ENCODE assay signal across 28 mouse cellular contexts in genomic region chr13:105451536-105451935, GRCm38 (mm10). TPM values are rescaled to one million over a fixed set of nuclear protein-coding genes. Genes with fewer than 3 reads are reported as not detected.
DNase-seq lines count a peak whose midpoint lies in the region; TF ChIP-seq lines count a peak whose summit lies in the region.
"Had no signal": no experiment of that assay in that cellular context is flagged by ENCODE, and none has a peak within 500 bp of the region (broad histone marks: within the 10 kb centered on the region; RNA-seq: fewer than 3 reads in every experiment).

No protein-coding gene starts in this region.

- TF ChIP-seq POLR2A in brain, embryonic 14.5 days (IDR thresholded peaks at IDR 0.05; ENCODE audit: borderline replicate concordance, extremely low read depth, insufficient read depth, insufficient read length, poor library complexity, severe bottlenecking), result no peak

- no peak overlapping the region for H3K4me3 ChIP-seq in layer of hippocampus, adult 2 months
- H3K4me3 ChIP-seq: forebrain, embryonic 10.5 days; forebrain, embryonic 15.5 days; gastrocnemius, adult 2 months; hindbrain, embryonic 10.5 days; hindbrain, embryonic 13.5 days; intestine, embryonic 15.5 days had no signal

- peak; percentile 60 for DNase-seq in brain, adult 2 months (ENCODE audit: low read depth, low spot score)
- peak; percentile 22 for DNase-seq in brain, embryonic 14.5 days (ENCODE audit: low read depth)
- DNase-seq in layer of hippocampus, adult 2 months (ENCODE audit: low spot score in 2 of 2), result peak; percentile 61 to 72
- peak; percentile 69 for DNase-seq in layer of hippocampus, adult 9-11 months
- no peak for DNase-seq in heart, postnatal 10 days
- no peak for DNase-seq in thymus, postnatal 14 days
- DNase-seq in spleen, adult 18-20 months, result no peak
- DNase-seq: adrenal gland, adult 8-10 months; adrenal gland, postnatal 25 days; cerebellum, adult 11 months; cerebellum, adult 8-10 months; gastrocnemius, adult 2 months; gastrocnemius, postnatal 14 days; heart, adult 11 months; heart, postnatal 36 days had no signal

- intact Hi-C loops in heart, postnatal 10 days (cut with DNase I), result no loop called here

- no peak for TF ChIP-seq CTCF in brain, embryonic 14.5 days (IDR thresholded peaks at IDR 0.05; ENCODE audit: borderline replicate concordance, extremely low read depth, insufficient read depth, insufficient read length)
- no peak for TF ChIP-seq CTCF in layer of hippocampus, adult 2 months (conservative IDR thresholded peaks at IDR 0.05)

- H3K27ac ChIP-seq in layer of hippocampus, adult 2 months, result peak overlapping the region; percentile 83
- H3K27ac ChIP-seq: forebrain, embryonic 10.5 days; forebrain, embryonic 15.5 days; gastrocnemius, adult 2 months; hindbrain, embryonic 10.5 days; hindbrain, embryonic 13.5 days; intestine, embryonic 15.5 days had no signal

RNA-seq across cellular contexts. Expression of gene Htr1a, which starts 8.1 kb away (rescaled TPM):
- 1.3 and 2.3 TPM in 2 replicates for polyA plus RNA-seq in brain, embryonic 14.5 days (2012; rRNA removed)
- total RNA-seq in layer of hippocampus, adult 2 months (2021), result 10 to 100 TPM; 34.6 to 39.7 TPM
- total RNA-seq in heart, postnatal 10 days (2021), result not detected
- total RNA-seq: adrenal gland, adult 8-10 months; adrenal gland, postnatal 25 days; gastrocnemius, adult 2 months; gastrocnemius, postnatal 14 days; gastrocnemius, postnatal 4 days; heart, adult 8-10 months; heart, postnatal 36 days; MEL had no signal
- polyA plus RNA-seq: C2C12; CD4-positive, CD25-positive, alpha-beta regulatory T cell, adult 4 months; forebrain, embryonic 10.5 days; heart, embryonic 11.5 days; heart, embryonic 14.5 days; heart, postnatal 0 days had no signal

Comparison
In these comparisons a context has a peak if more than half of its experiments do, and no peak if none do; other contexts are left out.
1. DNase-seq: peak in brain, adult 2 months (single experiment), brain, embryonic 14.5 days (single experiment), layer of hippocampus, adult 2 months (2 of 2) and layer of hippocampus, adult 9-11 months (single experiment); none in heart, postnatal 10 days (0 of 2), thymus, postnatal 14 days (single experiment) and spleen, adult 18-20 months (0 of 2).
2. RNA of gene Htr1a, which starts 8.1 kb away (total RNA-seq): 34.6 to 39.7 TPM in layer of hippocampus, adult 2 months; not detected in heart, postnatal 10 days; every median in the first group is over 10 times any median in the second.